Mouse (Mus musculus): ENCODE measurements around the gene Crybb3. TPM values are rescaled to one million over a fixed set of nuclear protein-coding genes. Genes with fewer than 3 reads are reported as not detected.
A peak's percentile ranks its signal among the peaks of the same experiment; 100 is the strongest.

Gene Crybb3
- total RNA-seq, 2 experiments from 2014 or later, result 1.1 to 1.9 TPM

DNA sequence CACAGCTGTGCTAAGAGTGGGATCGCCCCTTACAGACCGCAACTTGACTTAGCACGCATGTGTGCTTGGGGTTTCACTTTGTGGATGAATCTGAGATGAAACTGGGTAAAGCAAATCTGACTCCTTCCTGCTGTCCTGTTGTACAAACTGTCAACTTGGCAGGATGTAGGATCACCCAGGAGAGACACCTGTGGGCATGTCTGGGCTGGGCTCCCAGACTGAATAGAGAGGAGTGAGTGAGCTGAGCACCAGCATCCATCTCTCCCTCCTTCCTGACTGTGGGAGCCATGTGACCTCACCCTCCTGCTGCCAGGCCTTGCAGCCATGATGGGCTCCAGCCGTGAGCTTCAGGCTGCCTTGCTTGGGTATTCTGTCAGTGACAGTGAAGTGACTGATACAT lies 24.1 kb upstream of the Crybb3 start:
- no peak for DNase-seq (ENCODE audit: low spot score in 2 of 2)

DNA sequence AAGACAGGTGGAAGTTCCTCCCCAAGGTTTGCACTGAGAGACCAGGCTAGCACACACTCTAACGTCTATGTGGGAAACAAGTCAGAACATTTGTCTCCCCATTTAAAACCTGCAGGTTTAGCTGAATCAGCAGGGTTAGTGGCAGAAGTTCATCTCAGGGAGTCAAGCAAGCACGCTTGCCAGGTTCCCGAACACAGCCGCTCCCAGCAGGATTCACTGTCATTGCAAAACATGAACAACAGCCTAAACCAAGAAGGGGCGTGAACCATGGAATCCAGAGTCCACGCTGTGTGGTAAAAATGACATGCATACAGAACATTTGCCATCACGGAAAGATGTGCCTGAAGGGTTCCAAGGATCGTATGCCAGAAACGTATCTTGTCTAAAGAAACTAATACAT lies 23.7 kb upstream of the Crybb3 start:
- DNase-seq (ENCODE audit: low spot score in 2 of 2), result no peak

DNA sequence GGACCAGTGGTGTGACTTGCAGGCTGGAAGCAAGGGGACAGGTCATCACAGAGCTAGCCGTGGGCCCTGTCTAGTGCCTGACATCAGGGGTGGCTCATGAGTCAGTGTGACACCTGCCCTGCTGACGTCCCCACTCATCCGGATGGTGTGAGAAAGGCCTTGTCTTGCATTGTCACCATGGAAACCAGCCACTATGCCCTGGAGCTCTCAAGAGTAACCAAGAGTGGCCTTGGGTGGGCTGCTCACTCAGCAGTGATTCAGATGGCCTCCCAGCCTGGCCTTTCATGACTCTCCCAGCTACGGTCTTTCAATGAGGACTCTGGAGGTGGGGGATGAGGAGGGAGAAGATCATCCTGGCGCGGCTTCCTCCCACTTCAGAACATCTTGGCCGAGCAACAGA lies 21.1 kb upstream of the Crybb3 start:
- DNase-seq (ENCODE audit: low spot score in 2 of 2), result peak in 1 of 2 experiments; percentile 41

DNA sequence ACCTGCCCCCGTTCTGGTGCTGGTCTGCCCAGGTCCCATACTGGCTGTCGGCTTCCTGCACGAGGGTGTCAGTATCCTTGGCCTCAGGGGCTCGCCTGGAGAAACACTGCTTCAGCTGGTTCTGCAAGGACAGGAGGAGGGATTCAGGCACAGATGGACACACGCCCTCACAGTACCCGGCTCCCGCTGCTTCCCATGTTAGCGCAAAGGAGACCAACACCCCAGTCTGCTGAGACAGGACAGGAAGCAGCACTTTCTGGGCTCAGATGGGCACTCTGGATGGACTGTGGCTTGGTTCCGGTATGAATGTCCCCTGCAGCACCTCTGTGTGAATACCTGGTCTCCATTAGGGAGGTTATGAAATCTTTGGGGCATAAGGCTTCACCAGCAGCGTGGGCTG lies 20.1 kb upstream of the Crybb3 start:
- DNase-seq (ENCODE audit: low spot score in 2 of 2), result no peak

DNA sequence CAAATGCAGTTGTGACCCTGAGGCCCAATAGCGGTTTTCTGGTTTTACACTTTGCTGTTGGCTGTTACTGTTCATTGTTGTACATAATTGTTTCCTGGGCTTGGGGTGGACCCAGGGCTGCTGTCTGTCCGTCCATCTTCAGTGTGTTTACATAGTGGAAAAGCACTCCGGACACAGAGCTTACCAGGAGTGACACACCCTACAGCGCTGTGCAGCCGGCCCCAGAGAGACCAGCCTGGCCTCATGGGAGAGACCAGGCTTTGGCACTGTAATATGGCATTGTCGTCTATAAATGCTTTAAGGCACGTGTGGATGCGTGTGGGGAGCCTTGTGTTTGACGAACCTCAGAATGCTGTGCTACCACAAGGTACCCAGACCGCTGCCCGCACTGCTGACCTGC lies 19.0 kb upstream of the Crybb3 start:
- DNase-seq (ENCODE audit: low spot score in 2 of 2), result no peak

DNA sequence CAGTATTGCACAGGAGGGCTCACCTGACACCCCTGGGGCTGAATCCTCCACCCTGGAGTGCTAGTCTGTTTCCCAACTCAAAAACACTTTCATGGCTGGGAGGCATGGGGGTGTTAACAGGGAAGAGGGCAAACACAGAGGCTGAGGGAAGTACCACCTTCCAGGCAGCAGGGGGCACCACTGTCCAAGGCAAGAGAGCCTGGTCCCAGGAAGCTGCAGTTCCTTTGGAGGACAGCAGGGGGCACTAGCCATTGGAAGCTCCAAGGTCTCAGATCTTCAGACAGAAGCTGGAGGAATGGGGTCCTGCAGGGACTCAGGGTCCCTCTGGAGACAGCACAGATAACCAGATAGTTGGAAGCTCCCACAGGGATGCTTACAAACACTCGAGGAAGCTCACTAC lies 18.2 kb upstream of the Crybb3 start:
- DNase-seq (ENCODE audit: low spot score in 2 of 2), result peak; percentile 89 to 91

DNA sequence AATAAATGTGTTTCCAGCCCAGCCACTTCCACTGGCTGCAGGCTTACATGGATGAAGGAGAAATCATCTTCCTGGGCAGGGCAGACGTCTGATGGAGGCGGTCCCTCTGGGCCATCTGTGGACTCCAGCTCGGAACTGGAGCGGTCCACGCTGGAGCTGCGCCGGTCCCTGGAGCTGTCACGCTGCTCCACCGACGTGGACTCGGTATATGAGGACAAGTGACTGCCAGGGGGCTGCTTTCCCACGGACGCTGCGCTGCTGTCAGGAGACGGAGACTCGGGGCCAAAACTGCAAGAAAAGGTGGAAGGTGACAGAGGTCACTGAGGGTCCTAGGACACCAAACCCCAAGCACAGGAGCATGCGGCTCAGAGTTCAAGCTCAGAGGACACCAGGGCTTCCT lies 16.2 kb upstream of the Crybb3 start:
- DNase-seq (ENCODE audit: low spot score in 2 of 2), result no peak

DNA sequence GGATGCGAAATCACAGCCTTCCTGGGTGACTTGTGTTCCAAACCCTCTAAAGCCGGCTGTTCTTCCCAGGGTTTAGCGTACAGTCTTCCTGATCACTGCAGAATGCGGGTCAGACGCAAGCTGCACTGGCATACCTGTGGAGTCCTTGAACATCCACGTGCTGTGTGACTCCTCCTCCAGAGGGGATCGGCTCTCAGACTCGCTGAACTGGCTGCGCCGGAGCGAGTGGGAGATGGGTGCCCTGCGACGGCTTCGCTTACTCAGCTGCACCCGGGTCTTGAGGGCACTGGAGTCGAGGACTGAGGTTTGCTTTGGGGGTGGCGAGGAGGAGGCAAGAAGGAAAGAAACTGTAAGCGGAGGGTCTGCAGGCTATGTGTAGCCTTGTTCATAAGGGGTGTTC lies 14.1 kb upstream of the Crybb3 start:
- DNase-seq (ENCODE audit: low spot score in 2 of 2), result no peak

DNA sequence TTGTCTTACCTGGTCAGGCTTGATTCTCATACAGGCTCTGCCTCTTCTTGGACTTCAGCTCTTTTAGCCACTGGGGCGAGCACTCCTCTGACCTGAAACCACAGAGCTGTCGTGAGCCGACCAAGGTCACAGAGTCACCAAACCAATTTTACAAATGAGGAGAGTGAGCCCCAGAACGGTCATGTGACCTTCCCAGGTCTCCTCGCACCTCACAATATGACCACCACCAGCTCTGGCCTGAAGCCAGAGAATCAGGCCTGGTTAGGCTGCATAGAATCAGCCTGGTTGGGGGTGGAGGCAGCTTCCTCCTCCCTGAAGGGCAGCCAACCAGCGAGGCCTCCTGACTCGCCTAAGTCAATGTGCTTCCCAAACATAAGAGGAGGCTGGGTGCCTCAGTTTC lies 11.0 kb upstream of the Crybb3 start:
- DNase-seq (ENCODE audit: low spot score in 2 of 2), result no peak

DNA sequence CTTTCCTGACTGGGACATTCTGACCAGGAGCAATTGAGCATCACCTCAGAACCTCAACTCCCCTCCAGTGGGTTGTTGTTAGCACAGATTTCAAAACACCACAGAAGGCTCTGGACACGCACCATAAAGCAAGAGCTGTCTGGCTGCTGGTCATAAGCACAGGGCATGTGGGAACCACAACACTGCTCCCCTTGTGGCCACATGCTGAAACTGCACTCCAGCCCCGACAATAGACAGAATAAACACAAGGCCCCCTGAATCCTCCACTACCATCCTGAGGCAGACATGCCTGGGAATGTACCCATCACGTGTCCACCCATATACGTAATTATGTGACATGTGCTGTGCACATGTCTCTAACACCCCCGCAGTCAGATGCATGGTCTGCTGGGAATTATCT lies 9.8 kb upstream of the Crybb3 start:
- DNase-seq (ENCODE audit: low spot score in 2 of 2), result no peak

DNA sequence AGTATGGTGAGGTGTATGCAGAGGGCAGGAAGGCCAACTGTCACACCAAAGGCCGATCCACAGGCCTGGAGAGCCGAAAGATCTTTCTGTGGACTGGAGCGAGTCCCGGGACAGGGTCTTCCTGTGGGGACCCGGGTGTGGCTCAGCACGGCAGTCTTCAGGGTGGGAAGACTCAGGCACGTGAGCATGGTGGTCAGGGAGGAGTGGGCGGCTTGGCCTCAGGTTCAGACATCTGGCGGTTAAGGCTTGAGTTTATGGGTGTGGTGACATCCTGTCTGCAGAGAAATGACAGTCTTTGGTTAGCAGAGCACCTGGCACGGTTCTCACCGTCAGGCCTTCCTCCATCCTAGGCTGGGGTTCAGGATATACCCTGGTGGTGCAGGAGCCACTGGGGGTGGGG lies 9.4 kb upstream of the Crybb3 start:
- DNase-seq (ENCODE audit: low spot score in 2 of 2), result no peak

DNA sequence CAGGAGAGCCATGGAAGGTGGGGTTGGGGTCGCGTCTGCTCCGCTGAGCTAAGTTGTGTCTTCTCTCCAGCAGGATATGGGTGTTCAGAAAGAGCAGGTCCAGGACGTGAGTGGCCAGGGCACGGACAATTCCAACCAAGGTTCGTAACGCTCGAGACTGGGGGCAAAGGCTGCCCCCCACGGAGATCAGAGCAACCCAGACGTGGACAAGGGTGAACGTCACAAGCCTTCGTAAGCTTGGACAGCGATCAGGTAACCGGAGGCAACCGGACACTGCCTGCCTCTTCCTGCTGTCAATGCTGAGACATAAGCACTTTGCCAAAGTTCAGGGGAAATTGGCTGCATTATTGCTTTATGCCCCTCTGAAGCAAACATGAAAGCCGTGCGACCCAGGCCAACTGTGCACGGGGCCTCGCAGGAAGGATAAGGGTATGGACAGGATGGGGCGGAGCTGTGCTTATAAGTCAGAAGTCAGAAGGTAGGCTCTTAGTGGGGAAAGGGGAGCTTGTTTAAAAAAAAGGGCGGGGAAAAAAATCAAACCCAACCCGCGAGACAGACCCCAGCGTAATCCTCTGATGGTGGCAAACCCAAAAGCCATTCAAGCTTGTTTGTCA lies 8.8 kb upstream of the Crybb3 start:
- DNase-seq (ENCODE audit: low spot score in 2 of 2), result no peak

DNA sequence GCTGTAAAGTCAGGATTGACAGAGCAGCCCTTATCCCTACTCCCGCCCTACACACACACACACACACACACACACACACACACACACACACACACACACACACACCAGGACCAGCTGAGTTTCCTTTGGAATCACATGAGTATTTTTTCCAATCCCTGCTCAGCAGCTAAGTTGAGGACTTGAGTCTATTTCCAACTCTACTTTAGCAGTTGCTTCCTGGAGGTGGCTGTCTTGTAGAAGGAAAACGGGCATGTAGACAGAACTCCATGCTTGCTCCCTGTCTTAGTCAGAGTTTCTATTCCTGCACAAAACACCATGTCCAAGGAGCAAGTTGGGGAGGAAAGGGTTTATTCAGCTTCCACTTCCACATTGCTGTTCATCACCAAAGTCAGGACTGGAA lies 6.1 kb upstream of the Crybb3 start:
- no peak for DNase-seq (ENCODE audit: low spot score in 2 of 2)

DNA sequence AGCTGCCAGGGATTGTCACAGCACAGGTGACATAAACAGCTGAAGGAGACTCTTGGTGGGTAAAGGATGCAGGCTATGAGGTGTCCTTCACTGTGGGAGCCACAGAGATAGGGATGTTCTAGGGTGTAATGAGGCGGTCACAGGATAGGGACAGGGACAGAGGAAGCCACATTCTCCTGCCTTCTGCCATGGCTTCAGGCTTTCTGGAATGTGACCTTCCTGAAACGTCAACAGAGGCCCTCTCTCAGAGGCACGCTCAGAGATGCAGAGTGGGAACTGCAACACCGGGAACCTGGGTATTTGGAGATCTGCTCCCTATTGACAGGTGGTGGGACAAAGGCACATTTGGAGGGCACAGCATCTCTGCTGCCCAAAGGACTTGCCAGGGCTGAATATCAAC lies 5.6 kb upstream of the Crybb3 start:
- DNase-seq (ENCODE audit: low spot score in 2 of 2), result no peak

DNA sequence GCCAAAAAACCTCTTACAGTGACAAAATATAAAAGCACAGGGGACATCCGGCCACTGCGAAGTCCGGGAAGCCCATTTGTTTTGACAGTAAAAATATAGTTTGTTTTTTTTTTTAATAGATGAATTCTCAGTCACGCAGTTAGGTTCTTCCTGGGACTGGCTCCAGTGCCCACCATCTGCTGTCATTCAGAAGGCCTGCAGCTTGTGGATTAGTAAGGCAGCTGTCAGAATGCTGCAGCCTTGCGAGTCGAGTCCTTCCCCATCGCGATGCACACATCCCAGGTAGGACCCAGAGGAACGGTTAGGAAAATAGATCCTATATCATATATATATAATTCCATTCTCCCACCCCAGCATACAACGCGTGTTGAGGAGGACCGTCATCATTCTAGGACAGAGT lies 5.1 kb upstream of the Crybb3 start:
- no peak for DNase-seq (ENCODE audit: low spot score in 2 of 2)

DNA sequence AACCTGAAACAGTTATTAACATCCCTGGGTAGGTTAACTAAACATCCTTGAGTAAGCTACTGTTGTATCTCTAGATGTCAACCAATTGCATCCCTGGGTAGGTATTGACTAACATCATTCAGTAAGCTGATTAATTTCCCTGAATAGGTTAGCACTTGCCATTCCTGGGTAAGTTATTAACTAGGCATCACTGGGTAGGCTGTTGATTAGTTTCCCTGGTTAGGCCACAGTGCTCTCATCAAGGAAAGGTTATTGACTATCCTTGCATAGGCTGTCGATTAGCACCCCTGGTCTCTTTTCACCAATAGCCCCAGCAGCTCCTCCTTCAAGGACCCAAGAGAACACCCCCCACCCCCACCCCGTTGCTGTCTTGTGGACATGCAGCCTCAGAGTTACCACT lies 4.5 kb upstream of the Crybb3 start:
- DNase-seq (ENCODE audit: low spot score in 2 of 2), result no peak

DNA sequence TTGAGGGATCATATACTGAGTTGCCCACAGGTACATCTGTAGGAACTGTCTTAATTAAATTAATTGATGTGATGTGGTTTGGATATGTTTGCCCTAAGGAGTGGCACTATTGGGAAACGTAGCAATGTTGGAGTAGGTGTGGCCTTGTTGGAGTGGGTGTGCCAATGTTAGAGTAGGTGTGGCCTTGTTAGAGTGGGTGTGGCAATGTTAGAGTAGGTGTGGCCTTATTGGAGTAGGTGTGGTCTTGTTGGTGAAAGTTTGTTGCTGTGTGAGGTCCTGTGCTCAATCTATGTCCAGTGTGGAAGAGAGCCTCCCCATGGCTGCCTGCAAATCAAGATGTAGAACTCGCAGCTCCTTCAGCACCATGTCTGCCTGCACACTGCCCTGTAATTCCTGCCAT lies 2.9 kb upstream of the Crybb3 start:
- DNase-seq (ENCODE audit: low spot score in 2 of 2), result no peak

DNA sequence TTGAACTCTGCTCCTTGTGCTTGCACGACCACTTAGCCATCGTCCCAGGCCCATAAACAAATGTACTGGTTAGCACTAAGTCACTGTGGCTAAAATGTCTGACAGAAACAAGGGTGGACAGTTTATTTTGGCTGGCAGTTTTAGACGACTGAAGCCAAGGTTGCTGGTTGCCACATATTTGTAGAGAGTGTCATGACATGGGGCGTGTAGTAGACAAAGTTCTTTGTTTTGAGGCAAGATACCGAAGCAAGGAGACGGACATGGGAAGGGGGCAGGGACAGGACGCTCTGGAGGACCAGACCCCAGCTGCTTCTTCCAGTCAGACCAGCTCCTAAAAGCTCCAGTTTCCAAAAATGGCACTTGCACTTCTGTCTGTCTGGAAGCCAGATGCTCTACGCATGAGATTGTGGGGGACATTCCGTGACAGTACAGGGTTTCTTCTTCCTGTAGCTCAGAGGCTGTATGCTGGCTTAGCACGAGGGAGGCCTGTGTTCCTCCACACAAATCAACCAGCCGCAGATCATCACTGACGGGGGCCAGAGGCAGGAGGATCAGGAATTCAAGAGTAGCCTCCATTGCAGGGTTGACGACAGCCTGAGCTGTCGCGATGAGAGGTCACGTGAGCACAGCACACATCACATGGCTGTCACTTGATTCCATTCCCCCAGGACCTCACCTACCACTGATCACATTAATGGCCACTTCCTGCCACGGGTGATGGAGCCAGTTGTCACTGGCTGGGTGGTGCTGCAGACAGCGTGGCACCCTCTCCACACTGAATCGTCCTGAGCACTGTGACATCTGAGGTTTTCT lies 1.2 kb upstream of the Crybb3 start:
- no peak for DNase-seq (ENCODE audit: low spot score in 2 of 2)

DNA sequence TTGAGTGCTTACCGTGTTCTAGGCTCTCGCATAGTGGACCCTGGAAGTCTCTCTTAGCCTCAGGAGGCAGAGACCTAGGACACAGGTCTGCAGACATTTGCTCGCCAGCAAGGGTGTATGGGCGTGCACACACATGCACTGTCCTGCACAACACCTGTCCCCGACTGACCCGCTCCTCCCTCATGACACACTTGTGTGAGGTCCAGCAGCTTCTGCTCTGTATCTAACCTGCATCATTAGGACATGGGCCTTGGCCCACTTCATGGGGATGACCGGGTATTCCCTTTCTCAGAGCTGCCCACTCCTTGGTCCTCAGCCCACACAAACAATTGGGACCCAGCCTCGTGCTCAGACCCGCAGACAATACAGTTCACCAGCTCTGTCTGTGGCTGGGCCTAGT lies 364 bp downstream of the Crybb3 start:
- no peak for DNase-seq (ENCODE audit: low spot score in 2 of 2)

DNA sequence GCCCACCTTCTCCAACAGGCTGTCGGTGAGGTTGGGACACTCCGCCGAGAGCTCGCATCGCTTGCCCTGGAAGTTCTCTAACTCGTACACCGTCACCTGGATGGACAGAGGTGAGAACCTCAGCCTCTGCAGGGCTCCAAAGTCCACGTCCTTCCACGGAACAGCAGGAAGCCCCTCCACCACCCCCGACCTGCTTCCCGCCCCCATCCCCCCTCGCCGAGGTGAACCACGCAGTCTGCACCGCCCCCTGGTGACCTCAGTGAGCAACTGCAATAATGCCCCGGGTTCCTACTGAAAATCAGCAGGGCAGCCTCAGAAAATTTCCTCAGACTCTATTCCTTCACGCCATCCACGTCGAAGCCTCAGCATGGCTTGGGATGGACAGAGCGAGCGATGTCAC lies 1.6 kb downstream of the Crybb3 start:
- no peak for DNase-seq (ENCODE audit: low spot score in 2 of 2)

DNA sequence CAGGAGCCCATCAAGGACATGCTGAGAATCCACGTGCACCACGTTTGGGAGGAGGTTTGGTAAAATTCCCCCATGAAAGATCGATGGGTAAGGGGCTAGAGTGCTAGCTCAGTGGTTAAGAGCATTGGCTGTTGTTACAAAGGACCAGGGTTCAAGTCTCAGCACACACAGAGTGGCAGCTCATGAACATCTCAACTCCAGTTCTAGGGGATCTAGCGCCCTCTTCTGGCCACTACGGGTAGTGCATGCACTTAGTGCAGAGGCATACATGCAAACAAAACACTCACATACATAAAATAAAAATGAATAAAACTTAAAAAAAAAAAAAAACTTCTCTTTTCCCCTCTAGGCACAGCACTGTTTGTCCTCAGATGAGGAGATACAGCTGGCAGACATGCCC lies 2.7 kb downstream of the Crybb3 start:
- no peak for DNase-seq (ENCODE audit: low spot score in 2 of 2)

DNA sequence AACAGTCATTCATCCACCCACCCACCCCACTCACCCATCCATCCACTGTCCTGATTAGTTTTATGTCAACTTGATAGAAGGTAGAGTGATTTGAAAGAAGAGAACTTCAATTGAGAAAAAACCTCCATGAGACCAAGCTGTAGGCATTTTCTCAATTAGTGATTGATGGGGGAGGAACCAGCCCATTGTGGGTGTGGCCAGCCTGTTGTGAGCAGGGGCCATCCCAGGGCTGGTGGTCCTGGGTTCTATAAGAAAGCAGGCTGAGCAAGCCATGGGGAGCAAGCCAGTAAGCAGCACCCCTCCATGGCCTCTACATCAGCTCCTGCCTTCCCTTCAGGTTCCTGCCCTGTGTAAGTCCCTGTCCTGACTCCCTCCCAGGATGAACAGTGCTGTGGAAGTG lies 11.4 kb downstream of the Crybb3 start, which contains the start of gene Crybb2:
Gene Crybb2 (minus strand): TSS at position 101 of the 400 bp plus-strand sequence.
- DNase-seq (ENCODE audit: low spot score in 2 of 2), result no peak

DNA sequence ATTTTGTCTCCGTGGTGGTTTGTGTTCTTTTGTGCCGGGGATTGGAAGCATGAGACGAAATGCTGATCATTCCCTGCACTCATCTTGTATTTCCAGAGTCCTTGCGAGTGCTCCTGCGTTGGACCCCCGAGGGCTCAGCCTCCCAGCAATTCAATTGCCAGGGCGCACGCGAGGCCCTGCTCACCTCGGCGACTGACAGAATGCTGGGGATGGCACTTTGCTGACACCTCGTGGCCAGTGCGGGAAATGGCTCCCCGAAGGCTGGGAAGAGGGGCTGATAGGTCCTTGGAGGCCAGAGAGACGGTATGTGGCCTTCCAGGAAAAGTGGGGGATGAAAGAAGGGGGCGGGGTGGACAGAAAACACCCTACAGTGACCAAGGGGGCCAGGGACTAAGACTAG lies 27.1 kb downstream of the Crybb3 start:
- peak; percentile 59 to 71 for DNase-seq (ENCODE audit: low spot score in 2 of 2)
